In genomic region chr2:7056401-7056800, GRCm38 (mm10) we compare ENCODE assay signal across 17 mouse cellular contexts.
DNase-seq lines count a peak whose midpoint lies in the region; ATAC-seq and TF ChIP-seq lines count a peak whose summit lies in the region.
"Had no signal": no experiment of that assay in that cellular context is flagged by ENCODE, and none has a peak within 500 bp of the region (broad histone marks: within the 10 kb centered on the region; RNA-seq: fewer than 3 reads in every experiment).

No protein-coding gene starts in this region.

- TF ChIP-seq EP300 in heart, adult 2 months (IDR thresholded peaks at IDR 0.05; ENCODE audit: insufficient read depth, low read depth, low read length) = no peak
- TF ChIP-seq EP300 in lung, postnatal 0 days (IDR thresholded peaks at IDR 0.05) = no peak

- no peaks in the 10 kb centered on the region for H3K27me3 ChIP-seq in heart, adult 2 months (ENCODE audit: control insufficient read depth, insufficient read depth, low read length)
- H3K27me3 ChIP-seq in lung, postnatal 0 days (replicated peaks; ENCODE audit: insufficient read depth, low read length) = no peaks in the 10 kb centered on the region
- H3K27me3 ChIP-seq: hindbrain, embryonic 12.5 days had no signal

- no peak overlapping the region for H3K4me3 ChIP-seq in heart, adult 2 months
- H3K4me3 ChIP-seq in lung, postnatal 0 days (ENCODE audit: low read depth, low read length) = no peak overlapping the region
- no peak overlapping the region for H3K4me3 ChIP-seq in brown adipose tissue, adult 24 weeks (ENCODE audit: insufficient read depth, low read depth, low read length)
- H3K4me3 ChIP-seq: hindbrain, embryonic 12.5 days had no signal

- no peak for TF ChIP-seq POLR2A in heart, adult 2 months (IDR thresholded peaks at IDR 0.05; ENCODE audit: insufficient read depth, low read depth, low read length)

- intact Hi-C loops in heart, adult 2 months (cut with DNase I) = no loop called here
- intact Hi-C loops in heart, postnatal 36 days (cut with DNase I) = loop anchor here (5.0 kb wide), 1 partner anchor 39 kb away; no protein-coding TSS in a partner anchor

- H3K4me1 ChIP-seq in heart, adult 2 months (ENCODE audit: control insufficient read depth, insufficient read depth, low read length) = peaks cover 4% of the 10 kb centered on the region
- H3K4me1 ChIP-seq in lung, postnatal 0 days (ENCODE audit: insufficient read depth, low read depth, low read length) = peaks cover 5% of the 10 kb centered on the region; the same call in 1 of the 2 replicates
- H3K4me1 ChIP-seq in brown adipose tissue, adult 24 weeks (ENCODE audit: control insufficient read depth, insufficient read depth, insufficient read length, low read length) = no peaks in the 10 kb centered on the region; the same call in 1 of the 2 replicates
- H3K4me1 ChIP-seq: hindbrain, embryonic 12.5 days had no signal

- no peak for TF ChIP-seq CTCF in heart, adult 2 months (IDR thresholded peaks at IDR 0.05)
- TF ChIP-seq CTCF in lung, postnatal 0 days (IDR thresholded peaks at IDR 0.05) = no peak

- no peak for DNase-seq in heart, adult 2 months
- DNase-seq in heart, postnatal 36 days = no peak
- DNase-seq in lung, postnatal 0 days (ENCODE audit: low spot score) = peak; percentile 80
- DNase-seq in lung, postnatal 4 days = no peak
- DNase-seq in lung, postnatal 36 days = peak; percentile 71
- DNase-seq in cerebellum, adult 11 months = no peak
- DNase-seq: cerebellum, adult 18-20 months; heart, postnatal 10 days; kidney, adult 18-20 months; kidney, postnatal 14 days; right cerebral cortex, postnatal 14 days; spleen, adult 18-20 months; thymus, postnatal 36 days had no signal

- H3K9ac ChIP-seq in heart, adult 2 months (ENCODE audit: low read depth, low read length) = no peak overlapping the region
- H3K9ac ChIP-seq in lung, postnatal 0 days (replicated peaks; ENCODE audit: low read depth) = no peak overlapping the region
- H3K9ac ChIP-seq: hindbrain, embryonic 12.5 days had no signal

- H3K9me3 ChIP-seq in lung, postnatal 0 days (ENCODE audit: low read length) = no peaks in the 10 kb centered on the region
- H3K9me3 ChIP-seq: hindbrain, embryonic 12.5 days had no signal

- H3K79me2 ChIP-seq in heart, adult 2 months (replicated peaks; ENCODE audit: control insufficient read depth, insufficient read depth, low read length) = no peaks in the 10 kb centered on the region

- peaks cover 2% of the 10 kb centered on the region; the same call in 1 of the 2 replicates for H3K36me3 ChIP-seq in heart, adult 2 months (ENCODE audit: control insufficient read depth, insufficient read depth, low read length)
- no peaks in the 10 kb centered on the region for H3K36me3 ChIP-seq in lung, postnatal 0 days (ENCODE audit: insufficient read depth, low read length)
- H3K36me3 ChIP-seq: hindbrain, embryonic 12.5 days had no signal

- 57% methylated on average over 4 of the region's 4 CpGs for WGBS in heart, adult 2 months
- 57% methylated on average over 4 of the region's 4 CpGs for WGBS in lung, postnatal 0 days

- peak; percentile 47 for ATAC-seq in lung, postnatal 0 days
- ATAC-seq: activated CD4-positive, CD25-positive, alpha-beta regulatory T cell, adult 4 months had no signal

- peak overlapping the region; percentile 15; the same call in 1 of the 2 replicates for H3K27ac ChIP-seq in heart, adult 2 months
- H3K27ac ChIP-seq in lung, postnatal 0 days (ENCODE audit: low read length) = no peak overlapping the region
- 0 out of 2 replicates have a peak overlapping the region, but pooled peaks have one; percentile 17 for H3K27ac ChIP-seq in brown adipose tissue, adult 24 weeks (replicated peaks; ENCODE audit: low read depth, low read length)
- H3K27ac ChIP-seq: hindbrain, embryonic 12.5 days had no signal

- no peak overlapping the region for H3K4me2 ChIP-seq in lung, postnatal 0 days (replicated peaks; ENCODE audit: low read depth, low read length)
- H3K4me2 ChIP-seq: heart, embryonic 11.5 days; hindbrain, embryonic 12.5 days had no signal

Comparison
In these comparisons a context has a peak if more than half of its experiments do, and no peak if none do; other contexts are left out.
1. DNase-seq: peak in lung, postnatal 0 days (single experiment) and lung, postnatal 36 days (single experiment); none in heart, adult 2 months (0 of 2), heart, postnatal 36 days (0 of 2), lung, postnatal 4 days (0 of 2) and cerebellum, adult 11 months (single experiment).